Mouse (Mus musculus): ENCODE measurements around the gene Cs. TPM values are rescaled to one million over a fixed set of nuclear protein-coding genes. Genes with fewer than 3 reads are reported as not detected.

The Cs gene
- total and polyA plus RNA-seq, 3 experiments, result 947 to 1,148 (median 1,091) TPM

- Histone ChIP-seq H3K36me3 (ENCODE audit: control insufficient read depth, insufficient read depth, low read length) (peaks cover 6% of the 10 kb centered on the region; the same call in 1 of the 2 replicates), H3K79me2 (replicated peaks; ENCODE audit: control insufficient read depth, insufficient read depth, low read length) (no peaks in the 10 kb centered on the region), H3K27me3 (ENCODE audit: control insufficient read depth, insufficient read depth, low read length) (no peaks in the 10 kb centered on the region), H3K9ac (ENCODE audit: low read depth, low read length) (peak within 1 kb of the TSS; percentile 100), H3K4me3 (peak within 1 kb of the TSS; percentile 89), H3K4me1 (ENCODE audit: control insufficient read depth, insufficient read depth, low read length) (peaks cover 12% of the 10 kb centered on the region), H3K27ac (peak within 1 kb of the TSS; percentile 97)
- DNase-seq, result peak; percentile 94 to 96
- 1% methylated on average over 54 of the region's 73 CpGs for WGBS
- intact Hi-C loops (cut with DNase I), result loop anchor here (2.0 to 5.0 kb wide), 2 partner anchors 39 to 82 kb away; partner anchors contain the start of genes Cs and Smarcc2
- TF ChIP-seq CTCF (IDR thresholded peaks at IDR 0.05) (peak; percentile 63), POLR2A (IDR thresholded peaks at IDR 0.05; ENCODE audit: insufficient read depth, low read depth, low read length) (peak; percentile 7; the same call in 1 of the 2 replicates), EP300 (IDR thresholded peaks at IDR 0.05; ENCODE audit: insufficient read depth, low read depth, low read length) (no peak)
Measured at GRCm38 (mm10) chr10:128376455-128377211, 39.1 kb downstream of the Cs start, which contains the start of gene Ankrd52. Gene Ankrd52 (plus strand): TSS chr10:128377115.

GRCm38 (mm10) chr10:128377222-128377939 is 39.8 kb downstream of the Cs start:
- WGBS, result under 1% methylated on average over 46 of the region's 47 CpGs
- Histone ChIP-seq H3K36me3 (ENCODE audit: control insufficient read depth, insufficient read depth, low read length) (peaks cover 6% of the 10 kb centered on the region; the same call in 1 of the 2 replicates), H3K4me1 (ENCODE audit: control insufficient read depth, insufficient read depth, low read length) (peaks cover 12% of the 10 kb centered on the region), H3K4me3 (peak overlapping the region; percentile 89), H3K9ac (ENCODE audit: low read depth, low read length) (peak overlapping the region; percentile 98), H3K79me2 (replicated peaks; ENCODE audit: control insufficient read depth, insufficient read depth, low read length) (no peaks in the 10 kb centered on the region), H3K27me3 (ENCODE audit: control insufficient read depth, insufficient read depth, low read length) (no peaks in the 10 kb centered on the region), H3K27ac (peak overlapping the region; percentile 90)
- intact Hi-C loops (cut with DNase I), result loop anchor here (2.0 to 5.0 kb wide), 2 partner anchors 40 to 81 kb away; partner anchors contain the start of genes Cs and Smarcc2
- DNase-seq, result no peak
- no peak for TF ChIP-seq POLR2A (IDR thresholded peaks at IDR 0.05; ENCODE audit: insufficient read depth, low read depth, low read length)
- TF ChIP-seq CTCF (IDR thresholded peaks at IDR 0.05), result no peak
- no peak for TF ChIP-seq EP300 (IDR thresholded peaks at IDR 0.05; ENCODE audit: insufficient read depth, low read depth, low read length)

GRCm38 (mm10) chr10:128377940-128378448 is 40.5 kb downstream of the Cs start:
- Histone ChIP-seq H3K27me3 (ENCODE audit: control insufficient read depth, insufficient read depth, low read length) (no peaks in the 10 kb centered on the region), H3K4me1 (ENCODE audit: control insufficient read depth, insufficient read depth, low read length) (peaks cover 11% of the 10 kb centered on the region), H3K36me3 (ENCODE audit: control insufficient read depth, insufficient read depth, low read length) (peaks cover 6% of the 10 kb centered on the region; the same call in 1 of the 2 replicates), H3K4me3 (peak overlapping the region; percentile 89), H3K9ac (ENCODE audit: low read depth, low read length) (peak overlapping the region; percentile 98), H3K79me2 (replicated peaks; ENCODE audit: control insufficient read depth, insufficient read depth, low read length) (no peaks in the 10 kb centered on the region), H3K27ac (peak overlapping the region; percentile 90; the same call in 1 of the 2 replicates)
- intact Hi-C loops (cut with DNase I), result loop anchor here (2.0 to 5.0 kb wide), 3 partner anchors 31 to 81 kb away; partner anchors contain the start of genes Cs and Smarcc2
- TF ChIP-seq POLR2A (IDR thresholded peaks at IDR 0.05; ENCODE audit: insufficient read depth, low read depth, low read length) (no peak), CTCF (IDR thresholded peaks at IDR 0.05) (no peak), EP300 (IDR thresholded peaks at IDR 0.05; ENCODE audit: insufficient read depth, low read depth, low read length) (no peak)
- no peak for DNase-seq
- 60% methylated on average over 14 of the region's 14 CpGs for WGBS

GRCm38 (mm10) chr10:128378462-128378861 is 40.9 kb downstream of the Cs start:
- H3K27me3 ChIP-seq (ENCODE audit: control insufficient read depth, insufficient read depth, low read length), result no peaks in the 10 kb centered on the region
- 44% methylated on average over 3 of the region's 3 CpGs for WGBS
- intact Hi-C loops (cut with DNase I), result loop anchor here (2.0 to 5.0 kb wide), 2 partner anchors 30 to 41 kb away; partner anchors contain the start of gene Cs
- no peak for TF ChIP-seq POLR2A (IDR thresholded peaks at IDR 0.05; ENCODE audit: insufficient read depth, low read depth, low read length)
- no peak for TF ChIP-seq EP300 (IDR thresholded peaks at IDR 0.05; ENCODE audit: insufficient read depth, low read depth, low read length)
- no peak for TF ChIP-seq CTCF (IDR thresholded peaks at IDR 0.05)
- H3K4me1 ChIP-seq (ENCODE audit: control insufficient read depth, insufficient read depth, low read length), result peaks cover 10% of the 10 kb centered on the region
- H3K36me3 ChIP-seq (ENCODE audit: control insufficient read depth, insufficient read depth, low read length), result peaks cover 6% of the 10 kb centered on the region; the same call in 1 of the 2 replicates
- peak in 1 of 2 experiments; percentile 43 for DNase-seq
- peak overlapping the region; percentile 42 for H3K9ac ChIP-seq (ENCODE audit: low read depth, low read length)
- peak overlapping the region; percentile 13 for H3K27ac ChIP-seq
- no peak overlapping the region for H3K4me3 ChIP-seq
- no peaks in the 10 kb centered on the region for H3K79me2 ChIP-seq (replicated peaks; ENCODE audit: control insufficient read depth, insufficient read depth, low read length)

- DNase-seq, result peak in 1 of 2 experiments; percentile 57
- Histone ChIP-seq H3K4me3 (no peak overlapping the region), H3K27me3 (ENCODE audit: control insufficient read depth, insufficient read depth, low read length) (no peaks in the 10 kb centered on the region), H3K9ac (ENCODE audit: low read depth, low read length) (no peak overlapping the region; the same call in 1 of the 2 replicates), H3K36me3 (ENCODE audit: control insufficient read depth, insufficient read depth, low read length) (peaks cover 6% of the 10 kb centered on the region; the same call in 1 of the 2 replicates), H3K79me2 (replicated peaks; ENCODE audit: control insufficient read depth, insufficient read depth, low read length) (no peaks in the 10 kb centered on the region), H3K4me1 (ENCODE audit: control insufficient read depth, insufficient read depth, low read length) (peaks cover 10% of the 10 kb centered on the region), H3K27ac (no peak overlapping the region; the same call in 1 of the 2 replicates)
- TF ChIP-seq POLR2A (IDR thresholded peaks at IDR 0.05; ENCODE audit: insufficient read depth, low read depth, low read length) (no peak), CTCF (IDR thresholded peaks at IDR 0.05) (no peak), EP300 (IDR thresholded peaks at IDR 0.05; ENCODE audit: insufficient read depth, low read depth, low read length) (no peak)
- 70% methylated on average over 7 of the region's 7 CpGs for WGBS
- intact Hi-C loops (cut with DNase I), result loop anchor here (2.0 to 5.0 kb wide), 2 partner anchors 30 to 42 kb away; partner anchors contain the start of gene Cs
Measured at GRCm38 (mm10) chr10:128379260-128379659, 41.7 kb downstream of the Cs start.
